Mouse (Mus musculus) heart, adult 2 months (tissue): ENCODE data around the gene Tcf7l2. TPM values are rescaled to one million over a fixed set of nuclear protein-coding genes. Genes with fewer than 3 reads are reported as not detected.

ENCODE experiments used
- DNase-seq, 2 experiments: peaks; one replicate each; pipeline ENCODE4 v3.0.0; 2021
- H3K27ac ChIP-seq: fragments of 200-600 bp; 2 replicates; pipeline ENCODE4 v1.8.1; 2022
- H3K27me3 ChIP-seq: fragments of 200-500 bp; 2 replicates; pipeline ENCODE4 v1.6.1; 2012; ENCODE audit warnings: mild to moderate bottlenecking, low read length, inconsistent platforms, mixed read lengths; ENCODE audit not compliant: control insufficient read depth, insufficient read depth
- H3K36me3 ChIP-seq: fragments of 200-500 bp; 2 replicates; pipeline ENCODE4 v1.6.1; 2012; ENCODE audit warnings: low read length, inconsistent platforms; ENCODE audit not compliant: control insufficient read depth, insufficient read depth
- H3K4me1 ChIP-seq: fragments of 200-500 bp; 2 replicates; pipeline ENCODE4 v1.6.1; 2011; ENCODE audit warnings: low read length; ENCODE audit not compliant: control insufficient read depth, insufficient read depth
- H3K4me3 ChIP-seq: fragments of 200-600 bp; 2 replicates; pipeline ENCODE4 v1.8.1; 2022
- H3K79me2 ChIP-seq: fragments of 200-500 bp; replicated peaks from 2 replicates; pipeline ENCODE4 v1.6.1; 2012; ENCODE audit warnings: mild to moderate bottlenecking, inconsistent platforms, low read length, moderate library complexity, mixed read lengths; ENCODE audit not compliant: control insufficient read depth, insufficient read depth
- H3K9ac ChIP-seq: fragments of 200-500 bp; 2 replicates; pipeline ENCODE4 v1.6.1; 2012; ENCODE audit warnings: low read depth, mild to moderate bottlenecking, control low read depth, inconsistent platforms, low read length, mixed read lengths
- CTCF ChIP-seq: fragments of 200-600 bp; IDR thresholded peaks from 2 replicates; pipeline ENCODE4 v1.8.1; 2022; ENCODE audit warnings: antibody characterized with exemption, mild to moderate bottlenecking, moderate library complexity
- EP300 ChIP-seq: fragments of 200-500 bp; IDR thresholded peaks from 2 replicates; pipeline ENCODE4 v1.6.1; 2011; ENCODE audit warnings: low read depth, low read length, control low read depth; ENCODE audit not compliant: insufficient read depth
- POLR2A ChIP-seq: fragments of 200-500 bp; IDR thresholded peaks from 2 replicates; pipeline ENCODE4 v1.6.1; 2011; ENCODE audit warnings: mild to moderate bottlenecking, low read depth, low read length, control low read depth; ENCODE audit not compliant: insufficient read depth
- WGBS: fragments of 180-500 bp; shearing (Covaris S2); methylation state at CpG from one replicate; pipeline ENCODE4 v1.1.7; 2018; 5-methylcytosine and 5-hydroxymethylcytosine counted together
- intact Hi-C: fragments of 180-260 bp; cut with DNase I; formaldehyde crosslinking; loops from one replicate; pipeline ENCODE4 v1.15.1; 2025
- polyA plus RNA-seq: library from polyadenylated mRNA; depleted of rRNA; stranded (reverse); fragments of >200 nt; gene quantifications from 2 replicates; pipeline ENCODE4 v1.2.3, GENCODE M21; 2012
- total RNA-seq, 2 experiments: library from RNA; stranded (reverse); gene quantifications; 2 replicates each; pipeline ENCODE4 v1.2.3; 2021

The Tcf7l2 gene
- total and polyA plus RNA-seq, 3 experiments: 11.1 to 14.4 (median 13.9) TPM

DNA sequence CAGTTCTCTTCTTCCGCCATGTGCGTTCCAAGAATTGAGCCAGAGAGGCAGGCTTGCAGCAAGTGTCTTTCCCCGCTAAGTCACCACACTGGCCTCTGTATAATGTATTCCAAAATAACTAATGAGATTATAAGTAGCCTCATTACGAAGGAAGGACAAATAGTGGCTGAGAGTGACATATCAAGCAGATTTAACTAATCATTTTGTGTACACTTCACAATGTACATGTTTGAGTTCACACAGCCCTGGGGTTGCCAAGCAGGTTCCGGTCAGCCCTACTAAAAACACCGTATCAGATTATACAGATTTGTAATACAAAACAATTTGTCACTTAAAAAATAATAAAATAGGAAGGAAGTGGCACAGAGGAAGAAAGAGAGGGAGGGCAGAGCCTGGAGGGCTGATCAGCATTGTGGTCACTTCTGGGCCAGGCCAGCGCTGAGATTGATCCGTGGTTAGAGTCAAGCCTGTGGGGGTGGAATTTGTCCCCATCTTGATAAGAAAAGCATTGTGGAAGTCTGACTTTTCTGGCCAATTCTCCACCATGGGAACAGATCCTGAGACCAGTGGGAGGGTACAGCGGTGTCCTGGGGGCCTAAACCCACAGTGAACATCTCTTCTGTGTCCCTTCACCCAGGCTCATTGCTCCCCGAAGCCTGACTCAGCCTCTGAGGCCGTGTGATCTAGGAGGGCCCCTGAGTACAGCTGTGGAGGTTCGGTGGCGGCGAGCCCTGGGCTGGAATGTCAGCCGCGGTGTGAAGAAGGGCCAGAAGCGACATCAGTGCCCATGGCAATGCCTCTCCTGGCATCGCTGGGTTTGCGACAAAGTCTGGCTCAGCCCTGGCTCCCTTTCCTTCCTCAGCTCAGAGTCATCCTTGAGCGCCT is 21.9 kb upstream of the Tcf7l2 start:
- no peak overlapping the region for H3K9ac ChIP-seq
- H3K4me3 ChIP-seq: no peak overlapping the region
- no peaks in the 10 kb centered on the region for H3K4me1 ChIP-seq
- H3K36me3 ChIP-seq: no peaks in the 10 kb centered on the region
- no peaks in the 10 kb centered on the region for H3K27me3 ChIP-seq
- intact Hi-C loops: no loop called here
- 77% methylated on average over 20 of the region's 20 CpGs for WGBS
- no peak for DNase-seq
- no peaks in the 10 kb centered on the region for H3K79me2 ChIP-seq
- no peak overlapping the region for H3K27ac ChIP-seq
- TF ChIP-seq POLR2A: no peak
- TF ChIP-seq CTCF: no peak
- no peak for TF ChIP-seq EP300

GRCm38 (mm10) chr19:55720409-55721092 is 21.1 kb upstream of the Tcf7l2 start:
- H3K79me2 ChIP-seq: no peaks in the 10 kb centered on the region
- H3K36me3 ChIP-seq: no peaks in the 10 kb centered on the region
- no peak for DNase-seq
- no peak overlapping the region for H3K4me3 ChIP-seq
- no peaks in the 10 kb centered on the region for H3K4me1 ChIP-seq
- no peak for TF ChIP-seq CTCF
- TF ChIP-seq EP300: no peak
- no peak for TF ChIP-seq POLR2A
- H3K27me3 ChIP-seq: no peaks in the 10 kb centered on the region
- WGBS: 80% methylated on average over 16 of the region's 16 CpGs
- no peak overlapping the region for H3K27ac ChIP-seq
- intact Hi-C loops: no loop called here
- H3K9ac ChIP-seq: no peak overlapping the region

- Histone ChIP-seq H3K27me3 (no peaks in the 10 kb centered on the region), H3K9ac (no peak overlapping the region), H3K4me3 (no peak overlapping the region), H3K36me3 (no peaks in the 10 kb centered on the region), H3K79me2 (no peaks in the 10 kb centered on the region), H3K27ac (no peak overlapping the region), H3K4me1 (no peaks in the 10 kb centered on the region)
- intact Hi-C loops: no loop called here
- TF ChIP-seq EP300 (no peak), POLR2A (no peak), CTCF (no peak)
- DNase-seq: no peak
- WGBS: 46% methylated on average over 6 of the region's 6 CpGs
These were observed 19.2 kb upstream of the Tcf7l2 start for GRCm38 (mm10) chr19:55722376-55722775.

- H3K9ac ChIP-seq: no peak overlapping the region
- no peaks in the 10 kb centered on the region for H3K79me2 ChIP-seq
- no peak overlapping the region for H3K4me3 ChIP-seq
- TF ChIP-seq POLR2A (no peak), CTCF (no peak), EP300 (no peak)
- no peaks in the 10 kb centered on the region for H3K36me3 ChIP-seq
- H3K27ac ChIP-seq: no peak overlapping the region
- WGBS: 78% methylated on average over 8 of the region's 8 CpGs
- H3K4me1 ChIP-seq: no peaks in the 10 kb centered on the region
- intact Hi-C loops: no loop called here
- H3K27me3 ChIP-seq: no peaks in the 10 kb centered on the region
- DNase-seq: no peak
These were observed 12.2 kb upstream of the Tcf7l2 start for GRCm38 (mm10) chr19:55729376-55729775.

- H3K4me1 ChIP-seq: no peaks in the 10 kb centered on the region
- no peak overlapping the region for H3K4me3 ChIP-seq
- H3K36me3 ChIP-seq: no peaks in the 10 kb centered on the region
- DNase-seq: no peak
- no peak for TF ChIP-seq POLR2A
- TF ChIP-seq EP300: no peak
- TF ChIP-seq CTCF: no peak
- H3K79me2 ChIP-seq: no peaks in the 10 kb centered on the region
- no peak overlapping the region for H3K27ac ChIP-seq
- H3K9ac ChIP-seq: no peak overlapping the region
- WGBS: 51% methylated on average over 6 of the region's 6 CpGs
- intact Hi-C loops: no loop called here
- no peaks in the 10 kb centered on the region for H3K27me3 ChIP-seq
These were observed 9.1 kb upstream of the Tcf7l2 start for GRCm38 (mm10) chr19:55732499-55732898.

DNA sequence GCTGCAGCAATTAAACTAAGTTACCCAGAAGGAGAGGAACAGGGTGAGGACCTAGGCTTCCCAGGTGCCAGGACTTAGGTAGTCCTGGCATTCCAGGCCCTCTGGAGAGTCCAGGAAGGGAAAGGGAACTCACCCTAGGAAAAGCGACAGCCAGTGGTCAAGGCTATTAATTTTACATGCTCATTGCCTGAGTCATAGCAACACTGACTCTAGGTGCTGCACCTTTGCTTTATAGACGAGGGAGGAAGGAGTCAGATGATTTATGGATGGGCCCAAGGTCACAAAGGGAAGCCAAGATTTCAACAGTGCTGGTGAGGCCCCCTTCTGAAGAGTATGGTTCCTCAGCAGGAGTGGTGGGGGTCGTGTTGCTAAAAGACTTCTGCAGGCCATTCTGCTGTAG is 8.6 kb upstream of the Tcf7l2 start:
- no peak for DNase-seq
- no peak overlapping the region for H3K4me3 ChIP-seq
- H3K27ac ChIP-seq: no peak overlapping the region
- intact Hi-C loops: no loop called here
- H3K9ac ChIP-seq: no peak overlapping the region
- no peak for TF ChIP-seq CTCF
- no peak for TF ChIP-seq POLR2A
- no peak for TF ChIP-seq EP300
- no peaks in the 10 kb centered on the region for H3K27me3 ChIP-seq
- 54% methylated on average over 3 of the region's 3 CpGs for WGBS
- H3K79me2 ChIP-seq: no peaks in the 10 kb centered on the region
- H3K36me3 ChIP-seq: no peaks in the 10 kb centered on the region
- H3K4me1 ChIP-seq: no peaks in the 10 kb centered on the region
